Mouse (Mus musculus): ENCODE results near the gene Smco3. TPM values are rescaled to one million over a fixed set of nuclear protein-coding genes. Genes with fewer than 3 reads are reported as not detected.
A peak's percentile ranks its signal among the peaks of the same experiment; 100 is the strongest.

The Smco3 gene
- polyA plus RNA-seq, 1 experiment from 2014 or later = 0.35 TPM

- Histone ChIP-seq H3K4me2 (replicated peaks) (no peak overlapping the region), H3K27ac (no peak overlapping the region), H3K9me3 (no peaks in the 10 kb centered on the region), H3K4me1 (replicated peaks) (no peaks in the 10 kb centered on the region), H3K36me3 (peaks cover 80% of the 10 kb centered on the region), H3K9ac (replicated peaks) (no peak overlapping the region), H3K27me3 (no peaks in the 10 kb centered on the region), H3K4me3 (replicated peaks) (no peak overlapping the region)
- 96% methylated on average over 7 of the region's 7 CpGs for WGBS
- ATAC-seq = no peak
Observed at GRCm38 (mm10) chr6:136815381-136815780, 19.9 kb downstream of the Smco3 start.

GRCm38 (mm10) chr6:136813117-136813516 lies 22.1 kb downstream of the Smco3 start:
- no peak overlapping the region for H3K4me2 ChIP-seq (replicated peaks)
- H3K4me1 ChIP-seq (replicated peaks) = peaks cover 17% of the 10 kb centered on the region
- no peak for ATAC-seq
- H3K36me3 ChIP-seq = peaks cover 58% of the 10 kb centered on the region
- no peaks in the 10 kb centered on the region for H3K9me3 ChIP-seq
- H3K4me3 ChIP-seq (replicated peaks) = no peak overlapping the region
- no peak overlapping the region for H3K27ac ChIP-seq
- H3K9ac ChIP-seq (replicated peaks) = no peak overlapping the region
- no peaks in the 10 kb centered on the region for H3K27me3 ChIP-seq
- WGBS = 49% methylated on average over 4 of the region's 4 CpGs

GRCm38 (mm10) chr6:136811196-136811595 lies 24.1 kb downstream of the Smco3 start:
- WGBS = 91% methylated on average over 10 of the region's 10 CpGs
- ATAC-seq = no peak
- Histone ChIP-seq H3K9me3 (no peaks in the 10 kb centered on the region), H3K27me3 (no peaks in the 10 kb centered on the region), H3K9ac (replicated peaks) (no peak overlapping the region), H3K4me1 (replicated peaks) (peaks cover 22% of the 10 kb centered on the region), H3K4me3 (replicated peaks) (no peak overlapping the region), H3K27ac (no peak overlapping the region), H3K36me3 (peaks cover 40% of the 10 kb centered on the region), H3K4me2 (replicated peaks) (no peak overlapping the region)

- no peaks in the 10 kb centered on the region for H3K27me3 ChIP-seq
Observed at GRCm38 (mm10) chr6:136809673-136810072, 25.6 kb downstream of the Smco3 start.

GRCm38 (mm10) chr6:136809077-136809476 lies 26.2 kb downstream of the Smco3 start:
- 38% methylated on average over 14 of the region's 14 CpGs for WGBS
- no peak for ATAC-seq

More at GRCm38 (mm10) chr6:136809673-136810072, 25.6 kb downstream of the Smco3 start:
- 84% methylated on average over 13 of the region's 13 CpGs for WGBS
- no peak overlapping the region for H3K9ac ChIP-seq (replicated peaks)
- H3K4me3 ChIP-seq (replicated peaks) = peak overlapping the region; percentile 87
- peaks cover 27% of the 10 kb centered on the region for H3K36me3 ChIP-seq
- H3K4me2 ChIP-seq (replicated peaks) = peak overlapping the region; percentile 99
- no peak for ATAC-seq
- peaks cover 27% of the 10 kb centered on the region for H3K4me1 ChIP-seq (replicated peaks)
- no peak overlapping the region for H3K27ac ChIP-seq
- H3K9me3 ChIP-seq = no peaks in the 10 kb centered on the region

GRCm38 (mm10) chr6:136808631-136809046 lies 26.6 kb downstream of the Smco3 start:
- Histone ChIP-seq H3K4me1 (replicated peaks) (peaks cover 28% of the 10 kb centered on the region), H3K27ac (peak overlapping the region; percentile 65), H3K4me3 (replicated peaks) (peak overlapping the region; percentile 87), H3K4me2 (replicated peaks) (peak overlapping the region; percentile 99), H3K9ac (replicated peaks) (peak overlapping the region; percentile 80), H3K9me3 (no peaks in the 10 kb centered on the region), H3K36me3 (peaks cover 17% of the 10 kb centered on the region), H3K27me3 (no peaks in the 10 kb centered on the region)
- peak; percentile 9 for ATAC-seq
- WGBS = under 1% methylated on average over 28 of the region's 28 CpGs

More at GRCm38 (mm10) chr6:136809077-136809476, 26.2 kb downstream of the Smco3 start:
- Histone ChIP-seq H3K9me3 (no peaks in the 10 kb centered on the region), H3K9ac (replicated peaks) (peak overlapping the region; percentile 80), H3K27ac (no peak overlapping the region), H3K4me2 (replicated peaks) (peak overlapping the region; percentile 99), H3K27me3 (no peaks in the 10 kb centered on the region), H3K4me3 (replicated peaks) (peak overlapping the region; percentile 87), H3K4me1 (replicated peaks) (peaks cover 28% of the 10 kb centered on the region), H3K36me3 (peaks cover 21% of the 10 kb centered on the region)

GRCm38 (mm10) chr6:136808014-136808417 lies 27.2 kb downstream of the Smco3 start, which contains the start of gene H2afj:
Gene H2afj (plus strand): TSS chr6:136808244.
- peaks cover 34% of the 10 kb centered on the region for H3K4me1 ChIP-seq (replicated peaks)
- peak; percentile 89 for ATAC-seq
- peak within 1 kb of the TSS; percentile 99 for H3K4me2 ChIP-seq (replicated peaks)
- peaks cover 12% of the 10 kb centered on the region for H3K36me3 ChIP-seq
- no peaks in the 10 kb centered on the region for H3K27me3 ChIP-seq
- no peaks in the 10 kb centered on the region for H3K9me3 ChIP-seq
- WGBS = 0% methylated on average over 34 of the region's 34 CpGs
- H3K4me3 ChIP-seq (replicated peaks) = peak within 1 kb of the TSS; percentile 87
- H3K9ac ChIP-seq (replicated peaks) = peak within 1 kb of the TSS; percentile 80
- peak within 1 kb of the TSS; percentile 65 for H3K27ac ChIP-seq

- H3K27me3 ChIP-seq = no peaks in the 10 kb centered on the region
- ATAC-seq = peak; percentile 3
- peaks cover 8% of the 10 kb centered on the region for H3K36me3 ChIP-seq
- peak overlapping the region; percentile 99 for H3K4me2 ChIP-seq (replicated peaks)
- H3K27ac ChIP-seq = peak overlapping the region; percentile 61
- no peaks in the 10 kb centered on the region for H3K9me3 ChIP-seq
- no peak overlapping the region for H3K9ac ChIP-seq (replicated peaks)
- H3K4me3 ChIP-seq (replicated peaks) = peak overlapping the region; percentile 87
- H3K4me1 ChIP-seq (replicated peaks) = peaks cover 37% of the 10 kb centered on the region
- 26% methylated on average over 18 of the region's 18 CpGs for WGBS
Observed at GRCm38 (mm10) chr6:136807395-136808013, 27.7 kb downstream of the Smco3 start.

- no peak overlapping the region for H3K4me2 ChIP-seq (replicated peaks)
Observed at GRCm38 (mm10) chr6:136806819-136807218, 28.4 kb downstream of the Smco3 start.

GRCm38 (mm10) chr6:136805409-136805775 lies 29.9 kb downstream of the Smco3 start:
- no peak overlapping the region for H3K4me2 ChIP-seq (replicated peaks)
- no peak overlapping the region for H3K9ac ChIP-seq (replicated peaks)
- H3K27ac ChIP-seq = no peak overlapping the region
- no peaks in the 10 kb centered on the region for H3K9me3 ChIP-seq
- H3K27me3 ChIP-seq = no peaks in the 10 kb centered on the region
- 92% methylated on average over 1 of the region's 1 CpGs for WGBS
- H3K4me3 ChIP-seq (replicated peaks) = no peak overlapping the region
- no peaks in the 10 kb centered on the region for H3K36me3 ChIP-seq
- peaks cover 37% of the 10 kb centered on the region for H3K4me1 ChIP-seq (replicated peaks)
- ATAC-seq = no peak

More at GRCm38 (mm10) chr6:136806819-136807218, 28.4 kb downstream of the Smco3 start:
- Histone ChIP-seq H3K36me3 (peaks cover 1% of the 10 kb centered on the region), H3K4me3 (replicated peaks) (no peak overlapping the region), H3K9ac (replicated peaks) (no peak overlapping the region), H3K27me3 (no peaks in the 10 kb centered on the region), H3K27ac (no peak overlapping the region), H3K4me1 (replicated peaks) (peaks cover 37% of the 10 kb centered on the region), H3K9me3 (no peaks in the 10 kb centered on the region)
- no peak for ATAC-seq
- 69% methylated on average over 5 of the region's 5 CpGs for WGBS

GRCm38 (mm10) chr6:136804705-136805408 lies 30.4 kb downstream of the Smco3 start:
- Histone ChIP-seq H3K4me2 (replicated peaks) (peak overlapping the region; percentile 76), H3K9me3 (no peaks in the 10 kb centered on the region), H3K4me3 (replicated peaks) (peak overlapping the region; percentile 69), H3K9ac (replicated peaks) (peak overlapping the region; percentile 92), H3K4me1 (replicated peaks) (peaks cover 33% of the 10 kb centered on the region), H3K27me3 (no peaks in the 10 kb centered on the region), H3K27ac (peak overlapping the region; percentile 100), H3K36me3 (no peaks in the 10 kb centered on the region)
- 33% methylated on average over 9 of the region's 9 CpGs for WGBS
- no peak for ATAC-seq

Measured in midbrain, embryonic 13.5 days (tissue).